Mouse (Mus musculus): ENCODE data around the gene Fam217a.
"Not testable (repeated sequence)": the region's sequence is repeated elsewhere in the genome, so short reads cannot be mapped to it uniquely, and the experiment has no call there.

The Fam217a gene

DNA sequence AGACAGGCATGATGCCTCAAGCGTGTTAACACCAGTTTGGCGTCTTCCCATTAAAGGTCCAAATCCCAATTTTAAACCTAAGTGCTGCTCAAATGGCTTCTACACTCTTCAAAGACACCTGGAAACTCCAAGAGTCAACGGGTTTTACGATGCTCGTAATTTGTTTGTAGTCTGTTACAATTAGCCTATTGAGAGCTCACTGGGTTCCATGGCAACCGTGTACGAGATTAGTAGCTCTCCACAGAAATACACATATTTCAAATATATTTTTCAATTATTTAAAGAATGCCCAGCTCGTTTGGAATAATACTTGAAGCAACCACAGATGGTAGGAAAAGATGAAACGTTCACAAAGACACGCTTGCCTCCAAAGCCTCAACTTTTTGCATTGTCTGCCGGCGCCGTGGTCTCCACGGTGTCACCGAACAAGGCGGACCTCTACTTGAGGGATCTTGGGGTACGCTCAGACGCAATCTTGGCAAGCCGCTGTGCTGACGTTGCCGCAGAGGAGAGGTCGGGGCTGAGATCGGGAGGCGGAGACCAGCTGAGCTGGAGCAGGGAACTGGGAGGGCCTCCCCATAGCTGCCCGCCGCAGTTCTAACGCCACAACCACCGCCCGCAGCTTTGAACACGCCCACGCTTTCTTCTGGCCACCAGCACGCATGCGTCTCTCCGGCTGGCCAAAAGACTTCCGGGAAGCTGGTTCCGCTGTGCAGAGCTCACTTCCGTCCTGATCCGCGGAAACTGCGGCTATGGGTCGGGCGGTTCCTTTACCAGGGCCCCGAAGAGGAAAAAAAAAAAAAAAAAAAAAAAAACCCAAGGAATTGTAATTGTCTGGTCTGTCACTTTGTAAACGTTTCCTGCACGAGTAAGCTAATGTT is 50.1 kb downstream of the Fam217a start:
- peak; percentile 97 for DNase-seq

DNA sequence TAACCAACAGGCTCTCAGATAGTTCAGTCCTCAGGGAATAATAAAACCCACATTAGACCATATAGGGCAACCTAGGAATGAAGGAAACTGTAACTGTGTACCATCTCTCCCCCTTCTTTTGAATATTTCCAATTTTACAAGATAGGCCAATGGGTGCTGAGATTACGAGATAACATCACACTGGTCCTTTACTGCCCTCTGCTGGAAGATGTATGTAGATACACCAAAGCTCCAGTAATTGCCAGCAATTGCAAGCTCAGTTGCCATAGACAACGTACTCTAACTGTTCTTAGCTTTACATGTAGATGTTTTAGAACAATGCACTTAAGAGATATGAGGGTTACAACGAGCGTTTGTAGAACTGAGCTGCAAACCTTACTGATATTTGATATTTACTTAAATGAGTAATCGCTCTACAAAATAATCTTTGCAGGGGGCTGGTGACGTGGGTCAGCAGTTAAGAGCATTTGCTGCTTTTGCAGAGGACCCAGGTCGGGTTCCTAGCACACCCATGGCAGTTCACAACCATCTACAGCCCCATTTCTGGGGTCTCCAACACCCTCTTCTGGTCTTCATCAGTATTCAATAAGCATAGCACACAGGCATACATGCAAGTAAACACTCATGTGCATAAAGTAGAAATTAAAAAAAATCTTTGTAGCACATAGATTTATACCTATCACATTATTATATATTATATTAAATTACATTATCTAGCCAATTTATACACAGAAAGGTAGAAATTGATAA is 59.5 kb downstream of the Fam217a start:
- peak in 1 of 2 experiments; percentile 48 for DNase-seq

DNA sequence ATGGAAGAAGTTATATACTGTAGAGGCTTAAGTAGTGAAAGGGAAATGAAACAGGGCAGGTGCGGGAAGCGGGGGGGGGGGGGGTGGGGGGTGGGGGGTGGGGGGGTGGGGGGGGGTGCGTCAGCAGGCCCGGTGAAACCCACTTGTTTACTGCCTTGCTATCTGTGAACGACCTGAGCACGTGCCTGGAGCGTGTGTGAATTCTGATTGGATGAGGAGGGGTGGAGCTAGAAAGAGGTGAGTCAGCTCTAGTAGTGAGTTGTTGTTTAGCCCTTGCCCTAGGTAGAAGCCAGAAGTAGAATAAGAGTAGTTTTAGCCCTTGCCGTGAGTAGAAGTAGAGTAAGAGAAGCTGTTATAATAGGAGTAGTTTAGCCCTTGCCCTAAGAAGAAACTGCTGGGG is 62.9 kb downstream of the Fam217a start:
- not testable (repeated sequence) for DNase-seq
